Mouse (Mus musculus) megakaryocyte-erythroid progenitor cell, adult 5-6 weeks (primary cell): ENCODE results near the gene Gpx6. TPM values are rescaled to one million over a fixed set of nuclear protein-coding genes. Genes with fewer than 3 reads are reported as not detected.

Experiments used
- ATAC-seq: replicated peaks from 2 replicates; pipeline ENCODE4 v1.8.0; 2016; ENCODE audit warnings: mild to moderate bottlenecking, inconsistent platforms; ENCODE audit not compliant: severe bottlenecking, poor library complexity, low FRiP score, low TSS enrichment
- total RNA-seq, 2 experiments: library from RNA; stranded (forward) in 1 of 2; stranded (reverse) in 1 of 2; fragments of 200-1000, 215-1000 nt in 1 of 2; fragments of >200 nt in 1 of 2; fragmentation: Nextera tagmentation in 1 of 2; gene quantifications; 2 replicates each; pipeline ENCODE4 v1.2.3; 2014 to 2017

Gene Gpx6
- total RNA-seq, 2 experiments from 2014 or later = not detected

DNA sequence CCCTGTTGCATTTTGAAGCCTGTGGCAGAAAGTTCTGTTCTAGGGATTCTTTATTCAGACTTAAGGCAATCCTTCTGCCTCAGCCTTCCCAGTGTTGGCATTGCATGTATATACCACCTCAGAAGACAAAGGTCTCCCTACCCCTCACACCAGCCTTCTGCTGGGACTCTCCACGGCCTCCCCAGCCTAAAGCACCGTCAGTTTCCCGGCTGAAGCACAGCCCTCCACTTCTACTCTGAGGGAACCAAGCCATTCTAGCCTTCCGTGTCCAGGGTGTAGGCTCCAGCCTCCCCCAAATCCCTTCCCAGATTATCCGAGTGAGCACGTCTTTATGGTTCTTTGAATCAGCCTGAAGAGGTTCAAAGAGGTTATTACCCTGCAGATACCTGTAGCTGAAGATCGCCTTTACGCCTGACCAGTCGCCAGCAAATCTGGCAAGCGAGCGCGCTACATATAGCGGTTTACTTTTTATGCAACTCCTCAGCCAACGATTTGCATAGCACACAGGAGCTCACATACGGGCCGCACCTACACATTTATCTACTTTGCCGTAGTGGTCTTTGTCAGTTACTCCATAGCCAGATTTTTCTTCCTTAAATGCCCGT is 10.1 kb downstream of the Gpx6 start:
- ATAC-seq = no peak

DNA sequence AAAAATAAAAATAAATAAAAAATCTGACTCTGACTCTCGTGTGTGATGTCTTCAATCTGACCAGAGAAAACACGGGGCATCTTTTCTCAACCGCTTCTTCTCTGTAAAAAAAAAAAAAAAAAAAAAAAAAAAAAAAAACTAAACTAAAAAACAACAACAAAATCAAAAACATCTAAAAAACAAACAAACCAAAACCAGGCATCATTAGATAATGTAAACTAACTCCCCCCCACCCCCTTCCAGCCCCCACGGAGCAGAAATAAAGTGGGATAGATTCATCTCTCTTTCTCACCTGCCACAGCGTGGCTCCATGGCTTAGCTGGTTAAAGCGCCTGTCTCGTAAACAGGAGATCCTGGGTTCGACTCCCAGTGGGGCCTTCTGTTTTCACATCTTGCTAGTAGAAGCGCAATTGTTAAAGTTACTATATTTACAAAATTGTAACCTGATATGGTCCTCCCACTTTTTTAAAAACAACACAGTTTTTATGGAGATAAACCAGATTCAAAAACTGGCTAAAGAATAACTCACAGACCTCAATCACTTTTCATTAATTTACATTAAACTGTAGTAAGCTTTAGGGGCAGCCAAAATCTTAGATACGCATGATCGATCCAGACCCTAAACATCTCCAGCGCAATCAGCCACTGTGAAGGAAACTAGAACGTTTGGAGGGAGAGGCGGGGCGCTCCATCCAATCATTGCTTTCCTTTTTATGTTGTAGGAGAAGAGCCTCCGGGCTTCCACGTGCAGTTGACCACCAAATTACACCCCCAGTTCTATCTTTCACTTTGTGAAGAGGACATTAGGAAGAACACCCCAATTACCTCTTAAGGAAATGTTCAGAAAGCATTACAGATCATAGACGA is 10.8 kb downstream of the Gpx6 start:
- no peak for ATAC-seq

DNA sequence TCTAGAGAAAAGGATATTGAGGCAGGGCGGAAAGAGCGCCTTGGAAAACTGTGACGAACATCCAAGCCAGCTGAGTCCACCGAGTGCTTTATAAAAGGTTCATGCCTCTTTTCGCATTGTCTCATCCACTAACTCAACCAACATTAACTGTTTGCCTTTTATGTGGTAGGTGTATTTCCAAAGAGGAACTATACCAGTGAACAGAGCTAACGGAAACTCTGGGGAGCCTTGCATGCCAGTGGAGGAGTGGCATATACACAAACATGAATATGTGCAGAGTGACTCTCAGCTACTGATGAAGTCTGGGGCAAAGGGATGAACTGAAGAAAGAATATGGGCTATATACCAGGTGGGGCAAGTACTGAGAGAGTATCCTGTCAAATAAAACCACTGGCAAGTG is 11.5 kb downstream of the Gpx6 start:
- ATAC-seq = no peak

DNA sequence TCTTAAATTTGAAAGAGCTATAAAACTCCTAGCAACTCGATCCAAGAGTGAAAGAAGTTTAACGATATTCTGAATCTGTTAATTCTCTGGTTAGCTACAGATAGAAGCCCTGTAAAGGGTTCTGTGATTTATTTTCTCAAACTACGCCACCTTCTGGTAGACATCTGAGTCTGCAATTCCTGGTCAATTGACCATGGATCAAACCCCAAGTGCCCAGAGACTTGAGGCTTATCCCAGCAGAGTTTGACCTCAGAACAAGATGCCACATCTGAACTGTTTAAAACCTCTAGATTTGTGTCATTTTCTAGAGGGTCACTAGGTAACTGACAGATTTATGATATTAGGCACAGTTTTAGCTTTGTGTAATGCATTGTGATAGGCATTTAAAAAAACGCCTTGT is 14.3 kb downstream of the Gpx6 start:
- peak; percentile 53; the same call in 1 of the 2 replicates for ATAC-seq

DNA sequence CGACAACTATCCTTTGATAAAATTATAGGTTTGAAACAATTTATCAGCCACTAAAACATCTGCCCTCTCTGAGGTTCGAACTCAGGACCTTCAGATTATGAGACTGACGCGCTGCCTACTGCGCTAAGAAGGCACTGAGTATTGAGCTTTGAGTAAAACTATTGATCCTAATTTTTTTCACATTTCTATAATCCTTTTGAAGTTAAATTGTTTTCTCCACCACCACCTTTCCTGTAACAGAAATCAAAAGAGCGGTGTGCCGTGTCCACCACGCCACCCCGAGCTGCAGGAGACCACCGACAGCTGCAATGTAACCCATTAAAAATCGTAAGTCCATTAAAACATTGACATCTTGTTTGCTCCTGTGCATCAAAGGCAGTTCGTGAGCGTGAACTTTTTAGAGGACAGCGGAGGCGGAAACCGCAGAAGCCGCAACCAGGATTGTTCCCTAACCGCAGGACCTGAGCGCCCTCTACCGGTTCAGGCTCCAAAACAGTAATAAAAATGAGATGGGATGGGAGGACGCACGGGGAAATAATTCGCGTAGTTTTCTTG is 14.8 kb downstream of the Gpx6 start:
- peak; percentile 61 for ATAC-seq

DNA sequence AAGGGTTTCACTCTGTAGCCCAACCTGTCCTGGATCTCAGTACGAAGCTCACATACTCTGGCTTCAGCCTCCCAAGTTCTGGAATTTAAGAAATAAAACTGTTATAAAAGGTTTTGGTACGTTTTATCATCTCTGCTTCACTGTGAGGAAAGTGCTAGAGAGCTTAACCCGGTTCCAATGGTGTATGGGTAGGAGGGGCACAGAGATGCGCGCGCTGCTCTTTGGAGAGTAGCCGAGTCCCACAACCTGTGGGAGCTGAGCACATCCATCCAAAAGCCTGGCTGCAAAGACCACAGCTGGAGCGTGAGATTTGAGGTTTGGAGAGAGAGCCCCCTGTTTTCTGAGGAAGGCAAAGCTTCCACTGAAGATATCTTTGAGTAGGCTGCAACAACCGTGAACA is 15.5 kb downstream of the Gpx6 start:
- peak; percentile 65 for ATAC-seq

DNA sequence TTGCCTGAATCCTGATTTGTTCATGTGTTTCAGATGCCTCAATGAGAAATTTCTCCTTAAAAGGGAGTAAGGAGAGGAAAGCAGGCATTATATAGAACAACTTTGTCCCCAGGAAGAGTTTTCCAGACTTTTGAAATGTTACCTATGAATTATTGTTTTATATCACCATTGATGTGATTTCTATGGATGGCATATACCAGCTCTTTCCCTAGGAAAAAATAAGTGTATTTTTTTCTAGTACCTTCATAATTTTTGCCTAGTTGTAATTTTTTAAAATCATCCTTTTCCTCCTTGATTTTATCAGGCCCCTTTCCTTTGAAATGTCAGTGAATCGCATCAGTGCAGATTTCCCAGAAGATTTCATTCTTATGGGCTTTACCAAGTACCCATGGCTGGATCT is 34.7 kb downstream of the Gpx6 start, which contains the start of gene Olfr1367:
Gene Olfr1367 (plus strand): TSS at position 301 of the 400 bp plus-strand sequence.
- ATAC-seq = no peak

DNA sequence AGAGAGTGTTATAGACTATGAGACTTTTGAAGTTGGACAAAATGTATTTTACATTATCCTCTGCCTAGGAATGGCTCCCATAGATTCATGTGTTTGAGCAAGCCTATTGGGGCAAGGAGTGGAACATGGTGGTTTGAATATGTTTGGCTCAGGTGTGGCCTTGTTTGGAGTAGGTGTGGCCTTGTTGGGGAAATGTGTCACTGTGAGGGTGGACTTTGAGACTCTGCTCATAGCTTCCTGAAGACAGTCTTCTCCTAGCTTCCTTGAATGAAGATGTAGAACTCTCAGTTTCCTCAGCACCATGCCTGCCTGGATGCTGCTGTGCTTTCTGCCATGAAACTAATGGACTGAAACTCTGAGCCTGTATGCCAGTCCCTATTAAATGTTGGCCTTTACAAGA is 38.7 kb downstream of the Gpx6 start:
- ATAC-seq = no peak

DNA sequence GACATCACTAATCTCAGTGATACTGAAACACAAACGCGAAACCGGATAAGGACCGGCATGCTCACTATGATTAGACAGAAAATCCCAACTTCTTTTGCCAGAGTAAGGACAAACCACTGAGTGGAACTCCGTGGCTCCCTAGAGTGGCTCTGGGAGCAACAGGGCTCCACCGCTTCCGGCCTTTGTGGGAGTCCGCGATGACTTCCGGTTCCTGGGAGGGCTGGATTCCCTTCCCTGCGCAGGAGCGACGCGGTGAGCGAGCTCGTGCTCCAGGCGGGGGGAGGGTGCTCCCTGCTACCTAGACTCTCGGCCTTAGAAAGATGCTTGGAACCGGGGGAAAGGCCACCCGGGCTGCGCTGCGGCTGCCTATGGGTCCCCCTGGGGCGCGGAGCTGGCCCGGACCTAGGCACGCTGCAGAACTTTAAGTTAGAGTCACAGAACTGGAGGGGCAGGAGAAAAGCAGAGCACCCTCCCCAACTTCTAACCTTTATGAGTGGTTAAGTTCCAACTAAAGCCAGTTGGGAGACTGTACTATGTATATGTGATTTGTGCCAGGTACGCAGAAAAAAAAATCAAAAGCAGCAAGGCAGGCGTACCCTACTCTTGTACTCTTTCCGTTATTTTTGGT is 50.8 kb downstream of the Gpx6 start, which contains the start of gene Zscan12:
Gene Zscan12 (plus strand): TSS at position 200 of the 628 bp plus-strand sequence.
- peak; percentile 100 for ATAC-seq

DNA sequence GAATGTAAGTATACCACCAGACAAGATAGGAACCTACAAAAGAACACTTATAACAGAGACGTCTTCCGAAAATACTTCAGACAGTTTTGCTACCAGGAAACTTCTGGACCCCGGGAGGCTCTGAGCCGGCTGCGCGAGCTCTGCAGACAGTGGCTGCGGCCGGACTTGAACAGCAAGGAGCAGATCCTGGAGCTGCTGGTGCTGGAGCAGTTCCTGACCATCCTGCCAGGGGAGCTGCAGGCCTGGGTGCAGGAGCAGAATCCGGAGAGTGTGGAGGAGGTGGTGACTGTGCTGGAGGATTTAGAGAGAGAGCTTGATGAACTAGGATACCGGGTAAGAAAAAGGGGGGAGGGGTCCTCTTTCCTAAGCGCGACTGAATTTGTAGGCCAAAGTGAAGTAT is 51.8 kb downstream of the Gpx6 start:
- ATAC-seq = no peak

DNA sequence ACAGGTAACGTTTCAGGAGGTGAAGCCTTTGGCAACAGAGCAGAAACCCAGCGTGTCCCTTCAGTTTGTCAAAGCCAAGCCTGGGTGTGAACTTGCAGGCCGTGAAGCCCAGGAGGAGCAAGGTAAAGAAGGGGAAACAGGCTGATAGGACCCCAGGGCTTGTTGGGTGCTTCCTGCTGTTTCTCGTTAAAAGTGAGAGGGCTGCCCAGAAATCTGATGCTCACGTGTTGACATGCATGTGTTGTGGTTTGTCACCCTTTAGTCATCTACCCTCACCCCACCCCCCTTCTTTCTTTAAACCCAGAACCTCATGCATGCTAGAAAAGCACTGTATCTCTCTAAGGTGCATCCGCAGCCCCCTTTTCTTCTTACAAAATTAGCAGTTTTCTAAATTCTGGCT is 54.7 kb downstream of the Gpx6 start:
- ATAC-seq = no peak

Other genes starting within 250 kb of the Gpx6 start
- gene Olfr1370, start 237.2 kb upstream of the Gpx6 start, total RNA-seq (2014; fragmentation: Nextera tagmentation) = not detected in 2 replicates
- not detected in 2 replicates for gene Olfr1370, start 237.2 kb upstream of the Gpx6 start, total RNA-seq (2017)
- not detected in 2 replicates for gene Olfr1369-ps1, start 200.6 kb upstream of the Gpx6 start, total RNA-seq (2014; fragmentation: Nextera tagmentation)
- not detected in 2 replicates for gene Olfr1369-ps1, start 200.6 kb upstream of the Gpx6 start, total RNA-seq (2017)
- not detected in 2 replicates for gene Olfr263, start 182.5 kb upstream of the Gpx6 start, total RNA-seq (2014; fragmentation: Nextera tagmentation)
- not detected in 2 replicates for gene Olfr263, start 182.5 kb upstream of the Gpx6 start, total RNA-seq (2017)
- not detected in 2 replicates for gene Olfr1368, start 166.3 kb upstream of the Gpx6 start, total RNA-seq (2014; fragmentation: Nextera tagmentation)
- not detected in 2 replicates for gene Olfr1368, start 166.3 kb upstream of the Gpx6 start, total RNA-seq (2017)
- gene Trim27, start 132.7 kb upstream of the Gpx6 start, total RNA-seq (2014; fragmentation: Nextera tagmentation) = 97.9 and 102 TPM in 2 replicates
- 159 and 225 TPM in 2 replicates for gene Trim27, start 132.7 kb upstream of the Gpx6 start, total RNA-seq (2017)
- gene Gpx5, start 19.4 kb upstream of the Gpx6 start, total RNA-seq (2014; fragmentation: Nextera tagmentation) = not detected in 2 replicates
- gene Gpx5, start 19.4 kb upstream of the Gpx6 start, total RNA-seq (2017) = not detected in 2 replicates
- gene Olfr1367, start 34.8 kb downstream of the Gpx6 start, total RNA-seq (2014; fragmentation: Nextera tagmentation) = not detected in 2 replicates
- gene Olfr1367, start 34.8 kb downstream of the Gpx6 start, total RNA-seq (2017) = not detected in 2 replicates
- 8.5 and 11.1 TPM in 2 replicates for gene Zscan12, start 50.7 kb downstream of the Gpx6 start, total RNA-seq (2014; fragmentation: Nextera tagmentation)
- gene Zscan12, start 50.7 kb downstream of the Gpx6 start, total RNA-seq (2017) = 11.0 and 20.0 TPM in 2 replicates
- gene Zkscan3, start 90.6 kb downstream of the Gpx6 start, total RNA-seq (2014; fragmentation: Nextera tagmentation) = 45.1 and 49.1 TPM in 2 replicates
- gene Zkscan3, start 90.6 kb downstream of the Gpx6 start, total RNA-seq (2017) = 28.8 and 32.3 TPM in 2 replicates
- 2.8 and 4.3 TPM in 2 replicates for gene Pgbd1, start 128.9 kb downstream of the Gpx6 start, total RNA-seq (2014; fragmentation: Nextera tagmentation)
- gene Pgbd1, start 128.9 kb downstream of the Gpx6 start, total RNA-seq (2017) = 4.5 and 6.1 TPM in 2 replicates
- 11.1 and 23.8 TPM in 2 replicates for gene Zscan26, start 141.6 kb downstream of the Gpx6 start, total RNA-seq (2014; fragmentation: Nextera tagmentation)
- gene Zscan26, start 141.6 kb downstream of the Gpx6 start, total RNA-seq (2017) = 16.8 and 21.2 TPM in 2 replicates
- gene Nkapl, start 156.4 kb downstream of the Gpx6 start, total RNA-seq (2014; fragmentation: Nextera tagmentation) = not detected in 2 replicates
- gene Nkapl, start 156.4 kb downstream of the Gpx6 start, total RNA-seq (2017) = 1.1 TPM in 1 of 2 replicates, not detected in the other
- not detected in 2 replicates for gene Zkscan4, start 166.8 kb downstream of the Gpx6 start, total RNA-seq (2014; fragmentation: Nextera tagmentation)
- gene Zkscan4, start 166.8 kb downstream of the Gpx6 start, total RNA-seq (2017) = not detected in 2 replicates
- not detected in 2 replicates for gene Gm10065, start 167.3 kb downstream of the Gpx6 start, total RNA-seq (2014; fragmentation: Nextera tagmentation)
- gene Gm10065, start 167.3 kb downstream of the Gpx6 start, total RNA-seq (2017) = not detected in 2 replicates
- gene AK157302, start 183.1 kb downstream of the Gpx6 start, total RNA-seq (2014; fragmentation: Nextera tagmentation) = 2.1 and 2.6 TPM in 2 replicates
- 0.19 and 0.23 TPM in 2 replicates for gene AK157302, start 183.1 kb downstream of the Gpx6 start, total RNA-seq (2017)
- 3.7 and 8.4 TPM in 2 replicates for gene Gm11273, start 189.3 kb downstream of the Gpx6 start, total RNA-seq (2014; fragmentation: Nextera tagmentation)
- gene Gm11273, start 189.3 kb downstream of the Gpx6 start, total RNA-seq (2017) = 2.0 and 10.4 TPM in 2 replicates
- gene Zkscan8, start 219.0 kb downstream of the Gpx6 start, total RNA-seq (2014; fragmentation: Nextera tagmentation) = 14.6 and 23.6 TPM in 2 replicates
- 12.3 and 15.4 TPM in 2 replicates for gene Zkscan8, start 219.0 kb downstream of the Gpx6 start, total RNA-seq (2017)
- not detected in 2 replicates for gene Olfr1366, start 230.7 kb downstream of the Gpx6 start, total RNA-seq (2014; fragmentation: Nextera tagmentation)
- not detected in 2 replicates for gene Olfr1366, start 230.7 kb downstream of the Gpx6 start, total RNA-seq (2017)
- gene Olfr1535, start 247.8 kb downstream of the Gpx6 start, total RNA-seq (2014; fragmentation: Nextera tagmentation) = not detected in 2 replicates
- not detected in 2 replicates for gene Olfr1535, start 247.8 kb downstream of the Gpx6 start, total RNA-seq (2017)